Mouse (Mus musculus): ENCODE measurements at regions not wholly inside any gene's neighbourhood (a gene's known extent, or its start where the extent isn't known, plus 50 kb on each side); places are given as distances from the start of the nearest gene placed in this dataset.

- TF ChIP-seq CTCF (IDR thresholded peaks at IDR 0.05; ENCODE audit: low read depth): no peak
- H3K9ac ChIP-seq (ENCODE audit: low read depth, low read length): no peak overlapping the region
- no peak overlapping the region for H3K4me3 ChIP-seq (ENCODE audit: low read depth, low read length)
- no peaks in the 10 kb centered on the region for H3K4me1 ChIP-seq (replicated peaks; ENCODE audit: control insufficient read depth, insufficient read depth, low read length)
- no peaks in the 10 kb centered on the region for H3K36me3 ChIP-seq (ENCODE audit: control insufficient read depth, insufficient read depth)
- H3K9me3 ChIP-seq (ENCODE audit: control insufficient read depth): no peaks in the 10 kb centered on the region
- no peaks in the 10 kb centered on the region for H3K27me3 ChIP-seq (replicated peaks; ENCODE audit: control insufficient read depth, insufficient read depth, low read length)
- H3K27ac ChIP-seq (ENCODE audit: low read depth, low read length): no peak overlapping the region
- no peak overlapping the region for H3K4me2 ChIP-seq (replicated peaks; ENCODE audit: low read depth)
- ATAC-seq: no peak
Observed at GRCm38 (mm10) chr3:48464679-48465078, 1292.4 kb downstream of the Pcdh18 start.

- no peak overlapping the region for H3K4me2 ChIP-seq (replicated peaks; ENCODE audit: low read depth)
- no peaks in the 10 kb centered on the region for H3K4me1 ChIP-seq (replicated peaks; ENCODE audit: control insufficient read depth, insufficient read depth, low read length)
- H3K9me3 ChIP-seq (ENCODE audit: control insufficient read depth): no peaks in the 10 kb centered on the region
- H3K9ac ChIP-seq (ENCODE audit: low read depth, low read length): no peak overlapping the region
- 90% methylated on average over 2 of the region's 2 CpGs for WGBS
- TF ChIP-seq CTCF (IDR thresholded peaks at IDR 0.05; ENCODE audit: low read depth): no peak
- no peaks in the 10 kb centered on the region for H3K36me3 ChIP-seq (ENCODE audit: control insufficient read depth, insufficient read depth)
- H3K27ac ChIP-seq (ENCODE audit: low read depth, low read length): no peak overlapping the region
- no peak overlapping the region for H3K4me3 ChIP-seq (ENCODE audit: low read depth, low read length)
- H3K27me3 ChIP-seq (replicated peaks; ENCODE audit: control insufficient read depth, insufficient read depth, low read length): no peaks in the 10 kb centered on the region
- ATAC-seq: no peak
Observed at GRCm38 (mm10) chr3:48441938-48442337, 1315.2 kb downstream of the Pcdh18 start.

GRCm38 (mm10) chr3:48429406-48430033 is 1327.6 kb downstream of the Pcdh18 start:
- TF ChIP-seq CTCF (IDR thresholded peaks at IDR 0.05; ENCODE audit: low read depth): no peak
- no peaks in the 10 kb centered on the region for H3K9me3 ChIP-seq (ENCODE audit: control insufficient read depth)
- ATAC-seq: no peak
- H3K4me1 ChIP-seq (replicated peaks; ENCODE audit: control insufficient read depth, insufficient read depth, low read length): no peaks in the 10 kb centered on the region
- H3K4me3 ChIP-seq (ENCODE audit: low read depth, low read length): no peak overlapping the region
- no peak overlapping the region for H3K27ac ChIP-seq (ENCODE audit: low read depth, low read length)
- H3K4me2 ChIP-seq (replicated peaks; ENCODE audit: low read depth): no peak overlapping the region
- H3K27me3 ChIP-seq (replicated peaks; ENCODE audit: control insufficient read depth, insufficient read depth, low read length): no peaks in the 10 kb centered on the region
- H3K9ac ChIP-seq (ENCODE audit: low read depth, low read length): no peak overlapping the region
- H3K36me3 ChIP-seq (ENCODE audit: control insufficient read depth, insufficient read depth): no peaks in the 10 kb centered on the region
- 61% methylated on average over 2 of the region's 2 CpGs for WGBS

GRCm38 (mm10) chr3:48389862-48390261 is 1367.3 kb downstream of the Pcdh18 start:
- H3K27ac ChIP-seq (ENCODE audit: low read depth, low read length): no peak overlapping the region
- no peaks in the 10 kb centered on the region for H3K36me3 ChIP-seq (ENCODE audit: control insufficient read depth, insufficient read depth)
- no peak overlapping the region for H3K4me2 ChIP-seq (replicated peaks; ENCODE audit: low read depth)
- TF ChIP-seq CTCF (IDR thresholded peaks at IDR 0.05; ENCODE audit: low read depth): no peak
- H3K4me1 ChIP-seq (replicated peaks; ENCODE audit: control insufficient read depth, insufficient read depth, low read length): no peaks in the 10 kb centered on the region
- no peak overlapping the region for H3K9ac ChIP-seq (ENCODE audit: low read depth, low read length)
- ATAC-seq: no peak
- H3K9me3 ChIP-seq (ENCODE audit: control insufficient read depth): no peaks in the 10 kb centered on the region
- H3K27me3 ChIP-seq (replicated peaks; ENCODE audit: control insufficient read depth, insufficient read depth, low read length): no peaks in the 10 kb centered on the region
- H3K4me3 ChIP-seq (ENCODE audit: low read depth, low read length): no peak overlapping the region

Data from intestine, postnatal 0 days (tissue).